Mouse (Mus musculus) forebrain, postnatal 0 days (tissue): ENCODE results near the gene Ptx3. TPM values are rescaled to one million over a fixed set of nuclear protein-coding genes. Genes with fewer than 3 reads are reported as not detected.
"Not testable (repeated sequence)": the region's sequence is repeated elsewhere in the genome, so short reads cannot be mapped to it uniquely, and the experiment has no call there.

Experiments used
- ATAC-seq: fragments of 200-750 bp; cut with Nextera tagmentation; 2 replicates; pipeline ENCODE4 v1.8.0; 2017; ENCODE audit warnings: mild to moderate bottlenecking, moderate library complexity
- DNase-seq: peaks from one replicate; pipeline ENCODE4 v3.0.0-alpha.2; 2015
- H3K27ac ChIP-seq: fragments of 300-500 bp; sonication (generic); 2 replicates; pipeline ENCODE4 v1.5.1; 2014; ENCODE audit warnings: low read depth, mild to moderate bottlenecking, antibody characterized with exemption, low read length, moderate library complexity, mixed read lengths
- H3K27me3 ChIP-seq: fragments of 300-500 bp; sonication (generic); 2 replicates; pipeline ENCODE4 v1.6.1; 2014; ENCODE audit warnings: mild to moderate bottlenecking, low read length, mixed read lengths; ENCODE audit not compliant: insufficient read depth
- H3K36me3 ChIP-seq: fragments of 300-500 bp; sonication (generic); 2 replicates; pipeline ENCODE4 v1.6.1; 2014; ENCODE audit warnings: mild to moderate bottlenecking, moderate library complexity; ENCODE audit not compliant: insufficient read depth
- H3K4me1 ChIP-seq: fragments of 300-500 bp; sonication (generic); 2 replicates; pipeline ENCODE4 v1.6.1; 2014; ENCODE audit warnings: antibody characterized with exemption; ENCODE audit not compliant: insufficient read depth
- H3K4me2 ChIP-seq: fragments of 300-500 bp; sonication (generic); 2 replicates; pipeline ENCODE4 v1.6.1; 2014; ENCODE audit warnings: low read depth, mild to moderate bottlenecking, moderate library complexity
- H3K4me3 ChIP-seq: fragments of 300-500 bp; sonication (generic); 2 replicates; pipeline ENCODE4 v1.5.1; 2014; ENCODE audit warnings: low read depth, low read length, mixed read lengths
- H3K9ac ChIP-seq: fragments of 300-500 bp; sonication (generic); 2 replicates; pipeline ENCODE4 v1.6.1; 2014; ENCODE audit warnings: mild to moderate bottlenecking
- H3K9me3 ChIP-seq: fragments of 300-500 bp; sonication (generic); 2 replicates; pipeline ENCODE4 v1.6.1; 2016; ENCODE audit warnings: low read length
- CTCF ChIP-seq: sonication (generic); IDR thresholded peaks from 2 replicates; pipeline ENCODE4 v1.5.1; 2016; ENCODE audit warnings: antibody characterized with exemption, control low read depth, low read depth
- WGBS: fragments of 180-500 bp; shearing (Covaris S2); extraction: QIAGEN DNeasy Blood & Tissue Kit; methylation state at CpG from one replicate; pipeline ENCODE4 v1.1.7; 2014; 5-methylcytosine and 5-hydroxymethylcytosine counted together
- polyA plus RNA-seq: library from polyadenylated mRNA; unstranded; fragments of >200 nt; fragmentation: Nextera tagmentation; extraction: Ambion mirVana; gene quantifications from 2 replicates; pipeline ENCODE4 v1.2.1, GENCODE M21; 2015
- total RNA-seq: library from RNA; depleted of rRNA; stranded (reverse); fragments of >200 nt; gene quantifications from 2 replicates; pipeline ENCODE4 v1.2.3, GENCODE M21; 2014

Gene Ptx3
- total and polyA plus RNA-seq, 2 experiments from 2014 or later: 3.0 to 8.4 TPM

GRCm38 (mm10) chr3:66220554-66221242, 988 bp downstream of the Ptx3 start:
- Histone ChIP-seq H3K27me3 (no peaks in the 10 kb centered on the region), H3K9me3 (no peaks in the 10 kb centered on the region), H3K4me2 (peak overlapping the region; percentile 95), H3K36me3 (no peaks in the 10 kb centered on the region), H3K9ac (peak overlapping the region; percentile 65), H3K27ac (peak overlapping the region; percentile 57), H3K4me1 (no peaks in the 10 kb centered on the region), H3K4me3 (peak overlapping the region; percentile 58)
- peak; percentile 6; the same call in 1 of the 2 replicates for TF ChIP-seq CTCF
- DNase-seq (peak; percentile 59), ATAC-seq (peak; percentile 93)
- WGBS: under 1% methylated on average over 54 of the region's 54 CpGs

- H3K4me3 ChIP-seq: peak overlapping the region; percentile 58
- no peak overlapping the region for H3K27ac ChIP-seq
- H3K36me3 ChIP-seq: no peaks in the 10 kb centered on the region
- no peaks in the 10 kb centered on the region for H3K27me3 ChIP-seq
- peak overlapping the region; percentile 65 for H3K9ac ChIP-seq
- ATAC-seq (peak; percentile 38), DNase-seq (peak; percentile 32)
- peak overlapping the region; percentile 95 for H3K4me2 ChIP-seq
- H3K9me3 ChIP-seq: no peaks in the 10 kb centered on the region
- no peaks in the 10 kb centered on the region for H3K4me1 ChIP-seq
- 3% methylated on average over 11 of the region's 11 CpGs for WGBS
- no peak for TF ChIP-seq CTCF
Observed at GRCm38 (mm10) chr3:66221243-66221611, 1.5 kb downstream of the Ptx3 start.

- ATAC-seq (no peak), DNase-seq (no peak)
- H3K4me3 ChIP-seq: no peak overlapping the region
- H3K9me3 ChIP-seq: no peaks in the 10 kb centered on the region
- no peaks in the 10 kb centered on the region for H3K36me3 ChIP-seq
- H3K4me2 ChIP-seq: no peak overlapping the region
- H3K27me3 ChIP-seq: no peaks in the 10 kb centered on the region
- no peak overlapping the region for H3K9ac ChIP-seq
- WGBS: 77% methylated on average over 15 of the region's 15 CpGs
- H3K4me1 ChIP-seq: no peaks in the 10 kb centered on the region
- H3K27ac ChIP-seq: no peak overlapping the region
- TF ChIP-seq CTCF: no peak
Observed at GRCm38 (mm10) chr3:66224931-66225537, 5.3 kb downstream of the Ptx3 start.

GRCm38 (mm10) chr3:66236234-66236871, 16.6 kb downstream of the Ptx3 start:
- peak; percentile 65 for DNase-seq
- H3K27me3 ChIP-seq, H3K9me3 ChIP-seq, H3K4me3 ChIP-seq, H3K9ac ChIP-seq, H3K27ac ChIP-seq, H3K4me2 ChIP-seq, H3K36me3 ChIP-seq, H3K4me1 ChIP-seq: not testable (repeated sequence)
- peak; percentile 76; the same call in 1 of the 2 replicates for ATAC-seq
- peak; percentile 88 for TF ChIP-seq CTCF
- WGBS: 32% methylated on average over 4 of the region's 4 CpGs

GRCm38 (mm10) chr3:66240476-66240875, 20.8 kb downstream of the Ptx3 start:
- no peaks in the 10 kb centered on the region for H3K27me3 ChIP-seq
- H3K4me2 ChIP-seq: no peak overlapping the region
- no peak for TF ChIP-seq CTCF
- no peaks in the 10 kb centered on the region for H3K4me1 ChIP-seq
- no peaks in the 10 kb centered on the region for H3K9me3 ChIP-seq
- ATAC-seq: no peak
- no peaks in the 10 kb centered on the region for H3K36me3 ChIP-seq
- DNase-seq: no peak
- H3K9ac ChIP-seq: no peak overlapping the region
- no peak overlapping the region for H3K4me3 ChIP-seq
- H3K27ac ChIP-seq: no peak overlapping the region

GRCm38 (mm10) chr3:66251842-66252241, 32.1 kb downstream of the Ptx3 start:
- WGBS: 37% methylated on average over 7 of the region's 7 CpGs

GRCm38 (mm10) chr3:66254504-66255105, 34.9 kb downstream of the Ptx3 start:
- no peak for TF ChIP-seq CTCF
- H3K9ac ChIP-seq: no peak overlapping the region
- H3K27ac ChIP-seq: no peak overlapping the region; the same call in 1 of the 2 replicates
- 52% methylated on average over 9 of the region's 9 CpGs for WGBS
- H3K27me3 ChIP-seq: no peaks in the 10 kb centered on the region
- no peaks in the 10 kb centered on the region for H3K36me3 ChIP-seq
- H3K4me3 ChIP-seq: no peak overlapping the region
- DNase-seq (peak; percentile 25), ATAC-seq (peak; percentile 51)
- H3K9me3 ChIP-seq: no peaks in the 10 kb centered on the region
- H3K4me2 ChIP-seq: no peak overlapping the region
- H3K4me1 ChIP-seq: no peaks in the 10 kb centered on the region

More at GRCm38 (mm10) chr3:66251842-66252241, 32.1 kb downstream of the Ptx3 start:
- Histone ChIP-seq H3K9ac (no peak overlapping the region), H3K4me1 (no peaks in the 10 kb centered on the region), H3K4me2 (no peak overlapping the region), H3K27ac (no peak overlapping the region), H3K27me3 (no peaks in the 10 kb centered on the region), H3K4me3 (no peak overlapping the region), H3K9me3 (no peaks in the 10 kb centered on the region), H3K36me3 (no peaks in the 10 kb centered on the region)
- DNase-seq: peak; percentile 17
- ATAC-seq: peak; percentile 62; the same call in 1 of the 2 replicates
- TF ChIP-seq CTCF: no peak
